Mouse (Mus musculus) neural tube, embryonic 15.5 days (tissue): ENCODE data around the gene Fndc7. TPM values are rescaled to one million over a fixed set of nuclear protein-coding genes. Genes with fewer than 3 reads are reported as not detected.

Experiments used
- ATAC-seq: fragments of 200-750 bp; cut with Nextera tagmentation; 2 replicates; pipeline ENCODE4 v1.8.0; 2017; ENCODE audit warnings: mild to moderate bottlenecking, moderate TSS enrichment, moderate library complexity; ENCODE audit not compliant: low FRiP score
- H3K27ac ChIP-seq: fragments of 300-500 bp; sonication (generic); replicated peaks from 2 replicates; pipeline ENCODE4 v1.5.1; 2015; ENCODE audit warnings: mild to moderate bottlenecking, inconsistent platforms
- H3K27me3 ChIP-seq: fragments of 300-500 bp; sonication (generic); replicated peaks from 2 replicates; pipeline ENCODE4 v1.6.1; 2015; ENCODE audit warnings: inconsistent platforms
- H3K36me3 ChIP-seq: fragments of 300-500 bp; sonication (generic); 2 replicates; pipeline ENCODE4 v1.6.1; 2015; ENCODE audit warnings: inconsistent platforms
- H3K4me1 ChIP-seq: fragments of 300-500 bp; sonication (generic); 2 replicates; pipeline ENCODE4 v1.6.1; 2015; ENCODE audit warnings: inconsistent platforms
- H3K4me2 ChIP-seq: fragments of 300-500 bp; sonication (generic); 2 replicates; pipeline ENCODE4 v1.6.1; 2015; ENCODE audit warnings: inconsistent platforms, mild to moderate bottlenecking, moderate library complexity
- H3K4me3 ChIP-seq: fragments of 300-500 bp; sonication (generic); replicated peaks from 2 replicates; pipeline ENCODE4 v1.5.1; 2015; ENCODE audit warnings: mild to moderate bottlenecking, inconsistent platforms
- H3K9ac ChIP-seq: fragments of 300-500 bp; sonication (generic); replicated peaks from 2 replicates; pipeline ENCODE4 v1.6.1; 2015; ENCODE audit warnings: mild to moderate bottlenecking, inconsistent platforms
- H3K9me3 ChIP-seq: fragments of 300-500 bp; sonication (generic); replicated peaks from 2 replicates; pipeline ENCODE4 v1.6.1; 2016; ENCODE audit warnings: inconsistent platforms
- WGBS: fragments of 180-500 bp; shearing (Covaris S2); methylation state at CpG from one replicate; pipeline ENCODE4 v1.1.7; 2015; ENCODE audit warnings: mixed read lengths; 5-methylcytosine and 5-hydroxymethylcytosine counted together
- polyA plus RNA-seq: library from polyadenylated mRNA; unstranded; fragments of >200 nt; fragmentation: Nextera tagmentation; extraction: Ambion mirVana; gene quantifications from 2 replicates; pipeline ENCODE4 v1.2.1, GENCODE M21; 2015

Fndc7 gene
- polyA plus RNA-seq, 1 experiment from 2014 or later = 0.04 TPM

DNA sequence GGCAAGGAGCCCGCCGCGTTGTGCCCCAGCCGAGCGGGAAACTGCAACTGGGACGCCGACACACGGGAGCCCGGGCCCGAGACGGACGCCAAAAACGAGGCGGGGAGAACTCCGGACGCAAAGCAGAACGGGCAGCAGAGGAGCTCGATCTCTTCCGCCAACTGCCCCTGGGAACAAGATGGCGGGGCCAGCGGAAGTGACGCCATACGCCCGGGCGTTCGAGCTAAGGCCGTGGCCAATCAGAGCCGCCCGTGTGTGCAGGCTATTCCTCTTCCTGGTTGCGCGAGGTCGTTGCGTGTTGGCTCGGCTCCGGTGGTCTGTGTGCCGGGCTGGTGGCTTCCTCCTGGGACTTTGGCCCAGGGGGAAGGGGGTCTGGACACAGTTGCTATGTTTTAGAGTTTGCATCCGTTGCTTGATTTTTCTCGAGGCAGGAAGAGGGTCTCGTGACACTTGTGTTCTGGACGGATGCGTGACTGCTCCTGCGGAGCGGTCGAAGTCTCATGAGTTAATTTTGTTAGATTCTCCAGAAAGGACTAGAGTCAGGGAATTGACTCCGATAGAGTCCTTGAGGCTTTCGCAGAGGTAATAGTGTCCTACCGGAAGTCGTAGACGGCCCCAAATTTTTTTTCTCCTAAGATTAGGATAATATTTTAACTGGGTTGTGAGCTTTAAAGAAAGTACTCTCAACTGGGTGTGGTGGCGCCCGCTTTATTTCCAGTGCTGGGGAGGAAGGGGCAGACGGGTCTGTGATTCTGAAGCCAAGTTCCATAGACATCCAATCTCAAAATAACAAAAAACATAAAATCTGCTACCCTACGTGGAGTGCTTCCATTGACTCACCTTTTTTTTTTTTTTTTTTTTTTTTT lies 22.0 kb upstream of the Fndc7 start, which contains the start of gene Prpf38b:
TSS of gene Prpf38b (minus strand) at position 180 of the 866 bp plus-strand sequence.
- peaks cover 19% of the 10 kb centered on the region for H3K4me1 ChIP-seq

DNA sequence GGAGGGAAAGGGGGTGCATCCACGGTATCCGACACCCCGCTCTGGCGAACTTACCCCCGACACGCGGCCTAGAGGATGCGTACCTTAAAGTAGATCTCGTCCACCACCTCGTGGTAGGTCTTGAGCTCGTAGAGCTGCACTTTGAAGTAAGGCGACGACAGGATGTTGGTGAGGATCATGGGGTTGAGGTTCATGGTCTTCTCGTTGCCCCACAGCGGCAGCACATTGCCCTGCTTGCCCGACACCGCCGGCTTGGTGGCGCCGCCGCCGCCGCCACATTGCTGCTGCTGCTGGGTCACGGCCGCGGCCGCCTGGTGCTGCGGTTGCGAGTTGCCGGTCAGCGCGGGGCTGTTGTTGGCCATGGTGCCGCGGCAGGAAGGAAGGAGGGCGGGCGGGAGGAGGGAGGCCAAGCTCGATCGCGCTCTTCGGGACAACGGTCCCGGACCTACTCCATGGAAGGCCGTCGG lies 21.3 kb upstream of the Fndc7 start:
- H3K36me3 ChIP-seq = 0 out of 2 replicates have a peak, but pooled peaks cover 4% of the 10 kb centered on the region
- peaks cover 19% of the 10 kb centered on the region for H3K4me1 ChIP-seq
- peak overlapping the region; percentile 94 for H3K4me3 ChIP-seq
- peak overlapping the region; percentile 96 for H3K4me2 ChIP-seq
- no peaks in the 10 kb centered on the region for H3K9me3 ChIP-seq
- under 1% methylated on average over 39 of the region's 44 CpGs for WGBS
- peak overlapping the region; percentile 89 for H3K9ac ChIP-seq
- H3K27me3 ChIP-seq = no peaks in the 10 kb centered on the region
- H3K27ac ChIP-seq = peak overlapping the region; percentile 97
- ATAC-seq = peak; percentile 86

More for the DNA sequence above, 22.0 kb upstream of the Fndc7 start, which contains the start of gene Prpf38b:
- Histone ChIP-seq H3K36me3 (0 out of 2 replicates have a peak, but pooled peaks cover 4% of the 10 kb centered on the region), H3K4me3 (peak within 1 kb of the TSS; percentile 94), H3K9ac (peak within 1 kb of the TSS; percentile 89), H3K27ac (peak within 1 kb of the TSS; percentile 97), H3K4me2 (peak within 1 kb of the TSS; percentile 96), H3K27me3 (no peaks in the 10 kb centered on the region), H3K9me3 (no peaks in the 10 kb centered on the region)
- ATAC-seq = peak; percentile 100
- WGBS = under 1% methylated on average over 53 of the region's 53 CpGs

DNA sequence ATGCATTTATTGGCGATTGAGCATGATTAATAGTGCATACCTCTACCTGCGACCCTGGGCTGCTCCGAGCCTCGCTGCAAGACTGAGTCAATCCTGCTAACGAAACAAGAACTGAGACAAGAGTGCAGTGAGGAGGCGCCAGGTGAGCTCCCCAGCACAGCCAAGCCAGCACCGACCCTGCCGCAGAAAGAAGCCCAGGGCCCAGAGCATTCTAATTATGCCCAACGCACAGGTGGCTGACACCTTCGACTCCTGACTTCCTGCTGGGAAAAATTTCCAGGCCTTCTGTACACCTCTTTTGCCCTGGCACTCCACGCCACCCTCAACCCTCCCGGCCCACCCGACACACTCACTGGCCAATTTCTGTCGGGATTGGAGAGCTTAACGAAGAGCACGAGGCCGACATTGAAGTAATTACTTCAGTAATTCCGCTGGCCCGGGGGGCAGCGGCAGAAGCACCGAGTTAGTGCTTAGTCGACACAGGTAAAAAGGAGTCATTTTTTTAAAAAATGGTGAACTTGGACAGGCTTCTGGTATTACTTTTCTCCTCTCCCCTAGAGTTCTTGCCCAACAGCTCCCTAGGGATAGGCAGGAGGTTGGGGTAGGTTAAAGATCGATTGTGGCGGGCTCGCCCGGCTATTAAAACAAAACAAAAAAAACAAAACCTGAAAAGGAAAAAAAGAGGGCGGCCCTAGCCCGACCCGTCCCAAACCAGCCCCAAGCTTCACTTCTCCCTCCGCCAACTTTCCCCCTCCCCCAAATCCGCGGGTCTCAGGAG lies 20.7 kb upstream of the Fndc7 start:
- Histone ChIP-seq H3K27ac (peak overlapping the region; percentile 97), H3K36me3 (peaks cover 9% of the 10 kb centered on the region), H3K9ac (peak overlapping the region; percentile 89), H3K4me1 (peaks cover 19% of the 10 kb centered on the region), H3K27me3 (no peaks in the 10 kb centered on the region), H3K4me3 (peak overlapping the region; percentile 94), H3K4me2 (peak overlapping the region; percentile 96), H3K9me3 (no peaks in the 10 kb centered on the region)
- no peak for ATAC-seq
- WGBS = under 1% methylated on average over 30 of the region's 32 CpGs

DNA sequence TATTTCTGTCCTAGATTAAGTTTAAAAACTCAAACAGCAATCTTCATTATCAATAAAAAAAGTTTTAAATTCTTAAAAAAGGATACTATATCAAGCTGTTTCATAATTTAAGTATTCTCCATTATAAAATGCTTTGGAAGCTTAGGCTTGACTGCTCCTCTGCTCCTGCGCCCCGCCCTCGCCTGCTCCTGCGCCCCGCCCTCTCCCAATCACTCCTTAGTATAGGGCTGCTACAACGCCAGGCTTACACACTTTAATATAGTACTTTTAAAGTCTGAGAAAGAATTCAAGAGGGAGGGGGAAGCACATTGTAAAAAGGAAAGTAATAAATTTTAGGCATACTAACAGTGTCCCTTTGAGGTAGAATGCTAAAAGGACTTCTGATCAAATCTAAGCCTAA lies 13.1 kb upstream of the Fndc7 start:
- no peak overlapping the region for H3K4me3 ChIP-seq
- H3K36me3 ChIP-seq = peaks cover 45% of the 10 kb centered on the region
- no peak for ATAC-seq
- no peak overlapping the region for H3K27ac ChIP-seq
- no peaks in the 10 kb centered on the region for H3K27me3 ChIP-seq
- H3K4me1 ChIP-seq = no peaks in the 10 kb centered on the region
- H3K9me3 ChIP-seq = no peaks in the 10 kb centered on the region
- H3K9ac ChIP-seq = no peak overlapping the region
- no peak overlapping the region for H3K4me2 ChIP-seq
- WGBS = 92% methylated on average over 6 of the region's 6 CpGs

DNA sequence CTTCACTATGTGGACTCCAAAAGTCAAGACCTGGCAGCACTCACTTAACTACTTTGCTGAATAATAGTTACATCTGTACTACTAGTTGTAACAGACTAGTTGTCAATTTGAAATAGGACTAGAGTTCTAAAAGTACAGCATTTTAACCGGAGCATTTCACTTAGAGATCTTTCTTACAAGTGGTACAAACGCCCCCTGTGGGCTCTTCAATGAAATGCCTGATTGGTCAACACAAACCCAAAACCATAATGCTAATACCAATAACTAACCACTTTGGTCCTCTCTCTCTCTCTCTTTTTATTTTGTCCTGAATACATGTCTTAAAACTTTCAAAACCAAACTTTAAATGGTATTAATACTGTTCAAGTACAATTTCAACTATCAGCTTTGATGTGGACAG lies 12.2 kb upstream of the Fndc7 start:
- Histone ChIP-seq H3K4me2 (no peak overlapping the region), H3K36me3 (peaks cover 43% of the 10 kb centered on the region), H3K9me3 (no peaks in the 10 kb centered on the region), H3K9ac (no peak overlapping the region), H3K4me3 (no peak overlapping the region), H3K27ac (no peak overlapping the region), H3K27me3 (no peaks in the 10 kb centered on the region), H3K4me1 (no peaks in the 10 kb centered on the region)
- WGBS = 58% methylated on average over 2 of the region's 2 CpGs
- ATAC-seq = no peak

DNA sequence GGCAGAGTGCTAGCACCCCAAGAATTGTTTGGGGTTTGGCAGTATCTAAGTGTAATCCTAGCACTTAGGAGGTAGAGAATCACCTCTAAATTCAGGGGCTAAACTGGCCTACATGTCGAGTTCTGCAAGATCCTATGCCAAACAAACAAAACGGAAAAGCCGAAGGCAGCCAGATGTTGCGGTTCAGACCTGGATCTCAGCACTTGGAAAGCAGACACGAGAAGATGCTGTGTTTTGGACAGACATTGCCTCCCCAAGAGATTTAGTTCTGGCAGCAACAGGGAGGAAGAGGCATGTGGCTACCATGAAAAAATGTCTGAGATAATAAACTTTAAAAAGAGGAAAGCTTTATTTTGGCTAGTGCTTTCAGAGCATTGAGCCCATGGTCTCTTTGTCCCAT lies 10.9 kb upstream of the Fndc7 start:
- H3K27me3 ChIP-seq = no peaks in the 10 kb centered on the region
- H3K9me3 ChIP-seq = no peaks in the 10 kb centered on the region
- H3K9ac ChIP-seq = no peak overlapping the region
- 84% methylated on average over 5 of the region's 5 CpGs for WGBS
- peaks cover 38% of the 10 kb centered on the region for H3K36me3 ChIP-seq
- no peaks in the 10 kb centered on the region for H3K4me1 ChIP-seq
- no peak overlapping the region for H3K4me3 ChIP-seq
- ATAC-seq = no peak
- no peak overlapping the region for H3K27ac ChIP-seq
- H3K4me2 ChIP-seq = no peak overlapping the region

DNA sequence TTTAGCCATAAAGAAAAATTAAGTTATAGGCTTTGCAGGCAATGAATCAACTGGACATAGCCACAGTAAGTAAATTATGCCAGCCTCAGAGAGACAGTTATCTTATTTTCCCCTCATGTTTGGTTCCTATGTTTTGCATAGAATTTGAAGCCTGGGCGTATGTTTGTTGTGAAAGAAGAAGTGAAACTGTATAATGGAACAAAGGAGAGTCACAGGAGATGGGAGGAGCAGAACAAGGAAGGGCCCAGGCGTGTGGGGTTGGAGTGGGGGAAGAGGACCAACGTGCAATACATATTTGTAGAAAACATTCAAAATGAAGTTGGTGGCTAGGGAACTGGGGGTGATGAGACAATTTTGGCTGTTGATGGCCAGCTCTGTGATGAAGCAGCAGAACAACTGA lies 10.3 kb upstream of the Fndc7 start:
- Histone ChIP-seq H3K36me3 (peaks cover 34% of the 10 kb centered on the region), H3K4me3 (no peak overlapping the region), H3K9ac (no peak overlapping the region), H3K4me2 (no peak overlapping the region), H3K27ac (no peak overlapping the region), H3K4me1 (no peaks in the 10 kb centered on the region), H3K27me3 (no peaks in the 10 kb centered on the region), H3K9me3 (no peaks in the 10 kb centered on the region)
- WGBS = 91% methylated on average over 3 of the region's 3 CpGs
- ATAC-seq = no peak

DNA sequence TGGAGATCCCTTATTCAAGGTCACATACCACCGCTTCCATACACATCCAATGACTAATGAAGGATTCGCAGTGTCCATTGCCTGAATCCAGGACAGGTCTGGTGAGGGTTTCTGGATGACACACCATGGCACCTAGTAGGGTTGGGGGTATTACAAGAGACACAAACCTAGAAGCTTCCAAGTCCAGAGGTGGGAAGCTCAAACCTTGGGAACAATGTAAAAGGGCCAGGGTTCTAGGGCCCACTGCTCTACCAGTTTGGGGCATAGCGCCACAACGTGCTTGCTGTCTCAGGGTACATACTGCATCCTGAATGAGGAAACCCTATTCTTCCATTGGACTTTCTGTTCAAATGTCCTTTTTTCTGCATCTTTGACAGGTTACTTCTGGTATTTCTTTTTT lies 8.8 kb upstream of the Fndc7 start:
- ATAC-seq = no peak
- Histone ChIP-seq H3K9ac (no peak overlapping the region), H3K27me3 (no peaks in the 10 kb centered on the region), H3K9me3 (no peaks in the 10 kb centered on the region), H3K4me3 (no peak overlapping the region), H3K36me3 (peaks cover 19% of the 10 kb centered on the region), H3K4me1 (no peaks in the 10 kb centered on the region), H3K4me2 (no peak overlapping the region), H3K27ac (no peak overlapping the region)
- WGBS = 98% methylated on average over 4 of the region's 4 CpGs

DNA sequence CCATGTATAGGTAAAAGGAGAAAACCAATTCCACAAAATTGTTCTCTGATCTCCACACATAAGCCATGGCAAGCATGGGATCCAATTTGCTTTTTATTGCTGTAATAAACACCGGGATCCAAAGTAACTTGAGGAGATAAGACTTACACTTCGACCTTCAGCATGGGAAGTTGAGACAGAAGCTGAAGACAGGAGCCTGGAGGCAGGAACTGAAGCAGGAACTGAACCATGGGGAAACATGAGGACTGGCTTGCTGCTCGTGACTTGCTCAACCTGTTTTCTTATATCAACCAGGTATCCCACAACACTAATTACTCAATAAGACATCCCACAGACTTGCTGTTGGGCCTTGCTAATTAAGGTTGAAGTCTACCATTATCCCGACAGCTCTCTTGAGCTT lies 3.1 kb upstream of the Fndc7 start:
- H3K4me2 ChIP-seq = no peak overlapping the region
- no peak overlapping the region for H3K27ac ChIP-seq
- H3K9ac ChIP-seq = no peak overlapping the region
- no peak for ATAC-seq
- H3K4me3 ChIP-seq = no peak overlapping the region
- H3K27me3 ChIP-seq = no peaks in the 10 kb centered on the region
- H3K36me3 ChIP-seq = no peaks in the 10 kb centered on the region
- H3K4me1 ChIP-seq = no peaks in the 10 kb centered on the region
- no peaks in the 10 kb centered on the region for H3K9me3 ChIP-seq
- WGBS = 66% methylated on average over 4 of the region's 4 CpGs

DNA sequence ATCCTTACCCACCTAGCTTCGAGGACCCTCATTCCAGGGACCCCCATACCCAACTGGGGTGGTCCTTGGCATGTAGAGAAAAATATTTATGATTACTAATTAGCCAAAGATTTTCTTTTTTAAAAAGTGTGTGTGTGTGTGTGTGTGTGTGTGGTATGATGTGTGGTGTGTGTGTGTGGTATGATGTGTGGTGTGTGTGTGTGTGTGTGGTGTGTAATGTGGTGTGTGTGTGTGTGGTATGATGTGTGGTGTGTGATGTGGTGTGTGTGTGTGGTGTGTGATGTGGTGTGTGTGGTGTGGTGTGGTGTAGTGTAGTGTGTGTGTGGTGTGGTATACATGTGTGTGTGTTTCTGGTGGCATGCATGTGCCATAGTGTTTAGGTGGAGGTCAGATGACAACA lies 2.3 kb upstream of the Fndc7 start:
- H3K4me2 ChIP-seq = no peak overlapping the region
- H3K27ac ChIP-seq = no peak overlapping the region
- no peaks in the 10 kb centered on the region for H3K36me3 ChIP-seq
- no peaks in the 10 kb centered on the region for H3K4me1 ChIP-seq
- no peak overlapping the region for H3K9ac ChIP-seq
- no peaks in the 10 kb centered on the region for H3K27me3 ChIP-seq
- WGBS = 90% methylated on average over 1 of the region's 1 CpGs
- H3K4me3 ChIP-seq = no peak overlapping the region
- H3K9me3 ChIP-seq = no peaks in the 10 kb centered on the region
- ATAC-seq = no peak

DNA sequence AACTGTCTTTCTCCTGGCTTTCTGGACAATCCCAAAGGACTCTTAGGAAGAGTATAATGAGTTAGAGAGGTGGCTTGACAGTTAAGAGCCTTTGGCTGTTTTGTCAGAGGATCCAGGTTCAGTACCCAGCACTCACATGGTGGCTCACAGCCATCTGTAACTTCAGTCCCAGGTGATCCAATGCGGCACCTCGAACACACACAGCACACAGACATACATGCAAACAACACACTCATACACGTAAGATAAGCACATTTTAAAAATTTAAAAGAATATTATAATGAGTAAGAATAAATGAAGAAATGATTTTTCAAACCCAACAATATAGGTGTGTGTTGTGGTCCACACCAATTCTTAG lies 2.2 kb downstream of the Fndc7 start:
- Histone ChIP-seq H3K4me3 (no peak overlapping the region), H3K4me2 (no peak overlapping the region), H3K9me3 (no peaks in the 10 kb centered on the region), H3K27me3 (no peaks in the 10 kb centered on the region), H3K9ac (no peak overlapping the region), H3K4me1 (peaks cover 12% of the 10 kb centered on the region; the same call in 1 of the 2 replicates), H3K36me3 (no peaks in the 10 kb centered on the region), H3K27ac (no peak overlapping the region)
- ATAC-seq = no peak
- 96% methylated on average over 3 of the region's 3 CpGs for WGBS
